Comparison of ENCODE assay signal across 24 mouse cellular contexts in genomic region chr4:104198635-104199034, GRCm38 (mm10).
DNase-seq lines count a peak whose midpoint lies in the region; ATAC-seq and TF ChIP-seq lines count a peak whose summit lies in the region.
"Had no signal": no experiment of that assay in that cellular context is flagged by ENCODE, and none has a peak within 500 bp of the region (broad histone marks: within the 10 kb centered on the region; RNA-seq: fewer than 3 reads in every experiment).

No protein-coding gene starts in this region.

- no peak overlapping the region for H3K9ac ChIP-seq in embryonic facial prominence, embryonic 14.5 days (ENCODE audit: low read depth, low read length)
- no peak overlapping the region for H3K9ac ChIP-seq in lung, embryonic 14.5 days
- no peak overlapping the region for H3K9ac ChIP-seq in midbrain, postnatal 0 days (replicated peaks; ENCODE audit: low read length, poor library complexity, severe bottlenecking)
- no peak overlapping the region for H3K9ac ChIP-seq in midbrain, embryonic 14.5 days (replicated peaks; ENCODE audit: low read length)
- H3K9ac ChIP-seq: forebrain, embryonic 13.5 days; heart, embryonic 13.5 days; hindbrain, embryonic 15.5 days; limb, embryonic 15.5 days; liver, embryonic 13.5 days; midbrain, embryonic 12.5 days had no signal

- no peak overlapping the region for H3K27ac ChIP-seq in embryonic facial prominence, embryonic 14.5 days (replicated peaks; ENCODE audit: low read depth, low read length)
- no peak overlapping the region for H3K27ac ChIP-seq in embryonic facial prominence, embryonic 10.5 days (replicated peaks)
- H3K27ac ChIP-seq in lung, embryonic 14.5 days (ENCODE audit: low read depth), result no peak overlapping the region
- H3K27ac ChIP-seq in midbrain, postnatal 0 days (ENCODE audit: low read depth, low read length), result no peak overlapping the region
- no peak overlapping the region for H3K27ac ChIP-seq in midbrain, embryonic 14.5 days (replicated peaks; ENCODE audit: low read depth, low read length)
- H3K27ac ChIP-seq: forebrain, embryonic 13.5 days; heart, embryonic 13.5 days; hindbrain, embryonic 15.5 days; limb, embryonic 15.5 days; liver, embryonic 13.5 days; midbrain, embryonic 12.5 days had no signal

- peak; percentile 37 for DNase-seq in embryonic facial prominence, embryonic 14.5 days (ENCODE audit: low spot score)
- DNase-seq in embryonic facial prominence, embryonic 10.5 days (ENCODE audit: low spot score), result no peak
- DNase-seq in lung, embryonic 14.5 days, result peak; percentile 81
- no peak for DNase-seq in lung, postnatal 25 days (ENCODE audit: low spot score)
- peak; percentile 35 for DNase-seq in midbrain, postnatal 0 days (ENCODE audit: low spot score)
- no peak for DNase-seq in midbrain, embryonic 14.5 days
- DNase-seq in layer of hippocampus, adult 8-10 months (ENCODE audit: low spot score in 2 of 2), result no peak
- DNase-seq: adrenal gland, postnatal 10 days; cerebellum, adult 11 months; cerebellum, adult 9-10 months; gastrocnemius, postnatal 10 days; heart, postnatal 10 days; kidney, adult 9 months; kidney, postnatal 10 days; layer of hippocampus, adult 9-11 months; liver, embryonic 13.5 days; thymus, postnatal 14 days had no signal

- no peak for TF ChIP-seq CTCF in lung, embryonic 14.5 days (IDR thresholded peaks at IDR 0.05; ENCODE audit: low read depth)
- no peak for TF ChIP-seq CTCF in midbrain, postnatal 0 days (IDR thresholded peaks at IDR 0.05)

- no peak overlapping the region for H3K4me3 ChIP-seq in embryonic facial prominence, embryonic 14.5 days (ENCODE audit: low read depth, low read length)
- H3K4me3 ChIP-seq in embryonic facial prominence, embryonic 10.5 days, result no peak overlapping the region
- H3K4me3 ChIP-seq in lung, embryonic 14.5 days (ENCODE audit: low read depth, low read length), result no peak overlapping the region
- no peak overlapping the region for H3K4me3 ChIP-seq in midbrain, postnatal 0 days (ENCODE audit: low read depth, low read length)
- H3K4me3 ChIP-seq in midbrain, embryonic 14.5 days (replicated peaks; ENCODE audit: low read depth, low read length), result no peak overlapping the region
- H3K4me3 ChIP-seq: forebrain, embryonic 13.5 days; heart, embryonic 13.5 days; hindbrain, embryonic 15.5 days; limb, embryonic 15.5 days; liver, embryonic 13.5 days; megakaryocyte, embryonic 14.5 days; midbrain, embryonic 12.5 days had no signal

- no peaks in the 10 kb centered on the region for H3K27me3 ChIP-seq in embryonic facial prominence, embryonic 14.5 days (replicated peaks; ENCODE audit: control insufficient read depth, insufficient read depth, low read length)
- no peaks in the 10 kb centered on the region; the same call in 1 of the 2 replicates for H3K27me3 ChIP-seq in embryonic facial prominence, embryonic 10.5 days (replicated peaks; ENCODE audit: low read depth, poor library complexity, severe bottlenecking)
- H3K27me3 ChIP-seq in lung, embryonic 14.5 days (ENCODE audit: insufficient read depth, low read length), result no peaks in the 10 kb centered on the region
- no peaks in the 10 kb centered on the region for H3K27me3 ChIP-seq in midbrain, postnatal 0 days (ENCODE audit: insufficient read depth, low read length)
- H3K27me3 ChIP-seq in midbrain, embryonic 14.5 days (ENCODE audit: control insufficient read depth, insufficient read depth, low read length), result no peaks in the 10 kb centered on the region
- H3K27me3 ChIP-seq: forebrain, embryonic 13.5 days; hindbrain, embryonic 15.5 days; limb, embryonic 15.5 days; liver, embryonic 13.5 days; megakaryocyte, embryonic 14.5 days; midbrain, embryonic 12.5 days; Patski had no signal

- H3K9me3 ChIP-seq in embryonic facial prominence, embryonic 14.5 days (ENCODE audit: control insufficient read depth, low read length), result no peaks in the 10 kb centered on the region
- H3K9me3 ChIP-seq in embryonic facial prominence, embryonic 10.5 days, result no peaks in the 10 kb centered on the region
- no peaks in the 10 kb centered on the region for H3K9me3 ChIP-seq in lung, embryonic 14.5 days (ENCODE audit: low read depth, low read length)
- H3K9me3 ChIP-seq in midbrain, postnatal 0 days (ENCODE audit: low read length), result no peaks in the 10 kb centered on the region
- H3K9me3 ChIP-seq in midbrain, embryonic 14.5 days (ENCODE audit: control insufficient read depth, low read length), result no peaks in the 10 kb centered on the region
- H3K9me3 ChIP-seq: forebrain, embryonic 13.5 days; heart, embryonic 13.5 days; hindbrain, embryonic 15.5 days; limb, embryonic 15.5 days; liver, embryonic 13.5 days; midbrain, embryonic 12.5 days had no signal

- H3K36me3 ChIP-seq in embryonic facial prominence, embryonic 14.5 days (ENCODE audit: control insufficient read depth, insufficient read depth, low read length), result no peaks in the 10 kb centered on the region
- H3K36me3 ChIP-seq in embryonic facial prominence, embryonic 10.5 days (replicated peaks), result no peaks in the 10 kb centered on the region
- no peaks in the 10 kb centered on the region for H3K36me3 ChIP-seq in lung, embryonic 14.5 days (ENCODE audit: insufficient read depth)
- no peaks in the 10 kb centered on the region for H3K36me3 ChIP-seq in midbrain, postnatal 0 days (ENCODE audit: insufficient read depth, low read length)
- no peaks in the 10 kb centered on the region for H3K36me3 ChIP-seq in midbrain, embryonic 14.5 days (ENCODE audit: control insufficient read depth, insufficient read depth, low read length)
- H3K36me3 ChIP-seq: heart, embryonic 13.5 days; hindbrain, embryonic 15.5 days; limb, embryonic 15.5 days; liver, embryonic 13.5 days; midbrain, embryonic 12.5 days had no signal

- no peak overlapping the region for H3K4me2 ChIP-seq in embryonic facial prominence, embryonic 14.5 days (ENCODE audit: low read depth, low read length)
- no peak overlapping the region for H3K4me2 ChIP-seq in lung, embryonic 14.5 days
- H3K4me2 ChIP-seq in midbrain, postnatal 0 days (ENCODE audit: low read depth, low read length, poor library complexity, severe bottlenecking), result no peak overlapping the region
- no peak overlapping the region for H3K4me2 ChIP-seq in midbrain, embryonic 14.5 days (ENCODE audit: low read length)
- H3K4me2 ChIP-seq: forebrain, embryonic 13.5 days; heart, embryonic 13.5 days; hindbrain, embryonic 15.5 days; limb, embryonic 15.5 days; liver, embryonic 13.5 days; midbrain, embryonic 12.5 days had no signal

- 63% methylated on average over 8 of the region's 8 CpGs for WGBS in embryonic facial prominence, embryonic 14.5 days
- WGBS in embryonic facial prominence, embryonic 10.5 days, result 85% methylated on average over 8 of the region's 8 CpGs
- 55% methylated on average over 8 of the region's 8 CpGs for WGBS in lung, embryonic 14.5 days
- WGBS in midbrain, postnatal 0 days, result 85% methylated on average over 8 of the region's 8 CpGs
- 92% methylated on average over 8 of the region's 8 CpGs for WGBS in midbrain, embryonic 14.5 days

- no peak for ATAC-seq in embryonic facial prominence, embryonic 14.5 days (ENCODE audit: low read depth)
- peak; percentile 93 for ATAC-seq in lung, embryonic 14.5 days (ENCODE audit: insufficient read depth)
- no peak for ATAC-seq in midbrain, postnatal 0 days (ENCODE audit: low FRiP score)
- ATAC-seq in midbrain, embryonic 14.5 days (ENCODE audit: low FRiP score, low TSS enrichment), result no peak
- ATAC-seq: forebrain, embryonic 13.5 days; Patski had no signal

- no peaks in the 10 kb centered on the region for H3K4me1 ChIP-seq in embryonic facial prominence, embryonic 14.5 days (ENCODE audit: control insufficient read depth, insufficient read depth, low read length)
- H3K4me1 ChIP-seq in embryonic facial prominence, embryonic 10.5 days, result no peaks in the 10 kb centered on the region
- no peaks in the 10 kb centered on the region for H3K4me1 ChIP-seq in lung, embryonic 14.5 days (ENCODE audit: insufficient read depth)
- no peaks in the 10 kb centered on the region for H3K4me1 ChIP-seq in midbrain, postnatal 0 days (ENCODE audit: insufficient read depth, low read length)
- H3K4me1 ChIP-seq in midbrain, embryonic 14.5 days (ENCODE audit: control insufficient read depth, insufficient read depth, low read length), result no peaks in the 10 kb centered on the region
- H3K4me1 ChIP-seq: forebrain, embryonic 13.5 days; heart, embryonic 13.5 days; hindbrain, embryonic 15.5 days; liver, embryonic 13.5 days; megakaryocyte, embryonic 14.5 days; midbrain, embryonic 12.5 days had no signal

Comparison
In these comparisons a context has a peak if more than half of its experiments do, and no peak if none do; other contexts are left out.
1. DNase-seq: peak in embryonic facial prominence, embryonic 14.5 days (single experiment), lung, embryonic 14.5 days (single experiment) and midbrain, postnatal 0 days (single experiment); none in embryonic facial prominence, embryonic 10.5 days (single experiment), lung, postnatal 25 days (single experiment), midbrain, embryonic 14.5 days (single experiment) and layer of hippocampus, adult 8-10 months (0 of 2).